Mouse (Mus musculus): ENCODE measurements at regions not wholly inside any gene's neighbourhood (a gene's known extent, or its start where the extent isn't known, plus 50 kb on each side); places are given as distances from the start of the nearest gene placed in this dataset.

DNA sequence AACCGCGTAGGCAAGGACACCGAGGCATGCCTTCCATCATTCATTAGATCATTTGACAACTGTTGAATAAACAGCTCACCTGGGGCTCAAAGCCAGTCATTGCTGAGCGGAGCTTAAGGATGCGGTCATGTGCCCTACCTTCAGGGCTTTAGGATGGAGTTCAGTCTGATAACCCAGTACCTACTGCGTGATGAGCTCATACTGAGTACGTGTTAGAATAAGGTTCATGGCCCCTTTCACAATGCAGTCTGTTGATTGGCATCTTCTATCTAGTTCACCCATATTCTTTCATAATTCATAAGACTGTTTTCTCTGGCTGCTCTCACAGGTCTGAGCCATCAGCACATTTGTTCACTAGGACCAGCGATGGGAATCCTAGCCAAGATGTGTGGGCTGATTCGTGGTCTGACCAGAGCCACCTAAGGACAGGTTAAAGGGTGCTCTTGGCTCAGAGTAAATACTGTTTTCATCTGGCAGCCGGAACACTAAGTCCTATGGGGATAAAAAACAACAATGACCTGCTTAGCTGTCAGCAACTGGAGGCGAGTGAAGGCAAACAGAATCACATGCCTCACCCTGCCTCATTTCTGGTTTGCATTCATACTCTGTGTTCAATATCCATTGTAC lies 71.4 kb upstream of the Elovl5 start:
- H3K4me3 ChIP-seq (ENCODE audit: low read depth, low read length) = no peak overlapping the region
- no peaks in the 10 kb centered on the region for H3K27me3 ChIP-seq (ENCODE audit: control insufficient read depth, insufficient read depth, low read length)
- WGBS = 71% methylated on average over 11 of the region's 11 CpGs
- no peaks in the 10 kb centered on the region for H3K9me3 ChIP-seq (ENCODE audit: control insufficient read depth, low read length)
- H3K27ac ChIP-seq (replicated peaks) = no peak overlapping the region
- no peaks in the 10 kb centered on the region for H3K36me3 ChIP-seq (ENCODE audit: control insufficient read depth, insufficient read depth, low read length)
- ATAC-seq (ENCODE audit: low FRiP score, low TSS enrichment) (no peak), DNase-seq (ENCODE audit: low spot score) (no peak)
- H3K9ac ChIP-seq (ENCODE audit: low read length) = no peak overlapping the region
- H3K4me1 ChIP-seq (replicated peaks; ENCODE audit: control insufficient read depth, insufficient read depth) = no peaks in the 10 kb centered on the region
- TF ChIP-seq EP300 (optimal IDR thresholded peaks at IDR 0.05) (no peak), CTCF (IDR thresholded peaks at IDR 0.05; ENCODE audit: low read depth) (no peak)
- no peak overlapping the region for H3K4me2 ChIP-seq (replicated peaks; ENCODE audit: low read depth)

DNA sequence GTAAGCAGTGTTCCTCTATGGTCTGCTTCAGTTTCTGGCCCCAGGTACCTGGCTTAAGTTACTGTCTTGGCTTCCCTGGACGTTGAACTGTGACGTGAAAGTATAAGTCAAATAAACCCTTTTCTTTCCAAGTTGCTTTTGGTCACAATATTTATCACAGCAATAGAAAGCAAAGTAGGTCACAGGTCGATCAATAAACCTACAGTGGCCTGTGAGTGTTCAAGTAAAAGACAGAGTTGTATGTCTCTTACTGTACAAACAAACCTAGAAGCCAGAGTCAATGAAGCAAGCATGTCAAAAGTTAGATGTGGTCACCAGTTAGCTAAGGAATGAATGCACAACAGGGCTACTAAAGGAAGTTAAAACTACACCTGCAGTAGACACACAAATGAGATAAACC lies 68.6 kb upstream of the Elovl5 start:
- H3K27ac ChIP-seq (replicated peaks) = no peak overlapping the region
- TF ChIP-seq EP300 (optimal IDR thresholded peaks at IDR 0.05) = no peak
- TF ChIP-seq CTCF (IDR thresholded peaks at IDR 0.05; ENCODE audit: low read depth) = no peak
- 68% methylated on average over 3 of the region's 3 CpGs for WGBS
- no peak overlapping the region for H3K9ac ChIP-seq (ENCODE audit: low read length)
- no peaks in the 10 kb centered on the region for H3K9me3 ChIP-seq (ENCODE audit: control insufficient read depth, low read length)
- ATAC-seq (ENCODE audit: low FRiP score, low TSS enrichment) = peak; percentile 51; the same call in 1 of the 2 replicates
- no peaks in the 10 kb centered on the region for H3K4me1 ChIP-seq (replicated peaks; ENCODE audit: control insufficient read depth, insufficient read depth)
- no peak for DNase-seq (ENCODE audit: low spot score)
- no peaks in the 10 kb centered on the region for H3K27me3 ChIP-seq (ENCODE audit: control insufficient read depth, insufficient read depth, low read length)
- H3K36me3 ChIP-seq (ENCODE audit: control insufficient read depth, insufficient read depth, low read length) = no peaks in the 10 kb centered on the region
- H3K4me3 ChIP-seq (ENCODE audit: low read depth, low read length) = no peak overlapping the region
- H3K4me2 ChIP-seq (replicated peaks; ENCODE audit: low read depth) = no peak overlapping the region

DNA sequence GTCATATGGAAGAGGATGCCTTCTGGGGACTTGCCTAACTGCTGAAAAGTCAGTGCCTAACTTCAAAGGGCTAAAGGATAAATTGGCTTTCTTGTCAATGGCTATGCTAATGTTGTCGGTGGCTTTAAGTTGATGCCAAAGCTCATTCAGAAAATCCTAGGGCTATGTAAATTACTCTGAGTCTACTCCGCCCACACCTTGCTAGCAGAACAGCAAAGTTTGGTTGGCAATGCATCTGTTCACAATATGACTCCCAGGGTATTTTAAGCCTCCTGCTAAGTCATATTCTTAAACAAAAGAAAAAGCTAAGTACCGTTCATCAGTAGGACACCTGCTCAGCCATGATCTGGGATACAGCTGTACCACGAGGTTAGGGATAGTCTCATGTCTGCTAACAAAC lies 67.8 kb upstream of the Elovl5 start:
- H3K9ac ChIP-seq (ENCODE audit: low read length) = no peak overlapping the region
- no peak overlapping the region for H3K4me3 ChIP-seq (ENCODE audit: low read depth, low read length)
- DNase-seq (ENCODE audit: low spot score) (no peak), ATAC-seq (ENCODE audit: low FRiP score, low TSS enrichment) (no peak)
- TF ChIP-seq CTCF (IDR thresholded peaks at IDR 0.05; ENCODE audit: low read depth) (no peak), EP300 (optimal IDR thresholded peaks at IDR 0.05) (no peak)
- no peaks in the 10 kb centered on the region for H3K9me3 ChIP-seq (ENCODE audit: control insufficient read depth, low read length)
- H3K4me1 ChIP-seq (replicated peaks; ENCODE audit: control insufficient read depth, insufficient read depth) = no peaks in the 10 kb centered on the region
- H3K27me3 ChIP-seq (ENCODE audit: control insufficient read depth, insufficient read depth, low read length) = no peaks in the 10 kb centered on the region
- 61% methylated on average over 4 of the region's 4 CpGs for WGBS
- H3K4me2 ChIP-seq (replicated peaks; ENCODE audit: low read depth) = no peak overlapping the region
- H3K36me3 ChIP-seq (ENCODE audit: control insufficient read depth, insufficient read depth, low read length) = no peaks in the 10 kb centered on the region
- no peak overlapping the region for H3K27ac ChIP-seq (replicated peaks)

DNA sequence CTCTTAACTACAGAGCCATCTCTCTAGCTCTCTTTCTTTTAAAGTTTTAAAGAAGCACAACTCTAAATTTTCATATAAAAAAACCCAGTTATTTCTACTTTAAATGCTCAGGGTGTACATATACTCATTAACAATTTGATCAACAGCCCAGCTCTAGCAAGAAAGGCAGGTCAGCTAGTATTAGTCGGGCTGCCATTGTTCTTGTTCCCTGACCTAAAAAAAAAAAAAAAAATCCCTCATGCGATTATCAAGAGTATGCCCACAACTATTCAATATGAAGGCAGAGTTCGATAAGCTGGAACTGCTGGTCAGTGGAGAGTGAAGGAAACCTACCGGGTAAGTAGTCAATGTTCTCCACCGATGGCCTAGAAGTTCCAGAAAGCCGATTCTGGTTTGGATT lies 65.8 kb upstream of the Elovl5 start:
- no peaks in the 10 kb centered on the region for H3K36me3 ChIP-seq (ENCODE audit: control insufficient read depth, insufficient read depth, low read length)
- H3K4me2 ChIP-seq (replicated peaks; ENCODE audit: low read depth) = no peak overlapping the region
- no peak overlapping the region for H3K9ac ChIP-seq (ENCODE audit: low read length)
- ATAC-seq (ENCODE audit: low FRiP score, low TSS enrichment) (no peak), DNase-seq (ENCODE audit: low spot score) (no peak)
- TF ChIP-seq CTCF (IDR thresholded peaks at IDR 0.05; ENCODE audit: low read depth) (no peak), EP300 (optimal IDR thresholded peaks at IDR 0.05) (no peak)
- H3K27me3 ChIP-seq (ENCODE audit: control insufficient read depth, insufficient read depth, low read length) = no peaks in the 10 kb centered on the region
- H3K4me1 ChIP-seq (replicated peaks; ENCODE audit: control insufficient read depth, insufficient read depth) = no peaks in the 10 kb centered on the region
- no peak overlapping the region for H3K4me3 ChIP-seq (ENCODE audit: low read depth, low read length)
- 64% methylated on average over 6 of the region's 6 CpGs for WGBS
- H3K27ac ChIP-seq (replicated peaks) = no peak overlapping the region
- H3K9me3 ChIP-seq (ENCODE audit: control insufficient read depth, low read length) = no peaks in the 10 kb centered on the region

DNA sequence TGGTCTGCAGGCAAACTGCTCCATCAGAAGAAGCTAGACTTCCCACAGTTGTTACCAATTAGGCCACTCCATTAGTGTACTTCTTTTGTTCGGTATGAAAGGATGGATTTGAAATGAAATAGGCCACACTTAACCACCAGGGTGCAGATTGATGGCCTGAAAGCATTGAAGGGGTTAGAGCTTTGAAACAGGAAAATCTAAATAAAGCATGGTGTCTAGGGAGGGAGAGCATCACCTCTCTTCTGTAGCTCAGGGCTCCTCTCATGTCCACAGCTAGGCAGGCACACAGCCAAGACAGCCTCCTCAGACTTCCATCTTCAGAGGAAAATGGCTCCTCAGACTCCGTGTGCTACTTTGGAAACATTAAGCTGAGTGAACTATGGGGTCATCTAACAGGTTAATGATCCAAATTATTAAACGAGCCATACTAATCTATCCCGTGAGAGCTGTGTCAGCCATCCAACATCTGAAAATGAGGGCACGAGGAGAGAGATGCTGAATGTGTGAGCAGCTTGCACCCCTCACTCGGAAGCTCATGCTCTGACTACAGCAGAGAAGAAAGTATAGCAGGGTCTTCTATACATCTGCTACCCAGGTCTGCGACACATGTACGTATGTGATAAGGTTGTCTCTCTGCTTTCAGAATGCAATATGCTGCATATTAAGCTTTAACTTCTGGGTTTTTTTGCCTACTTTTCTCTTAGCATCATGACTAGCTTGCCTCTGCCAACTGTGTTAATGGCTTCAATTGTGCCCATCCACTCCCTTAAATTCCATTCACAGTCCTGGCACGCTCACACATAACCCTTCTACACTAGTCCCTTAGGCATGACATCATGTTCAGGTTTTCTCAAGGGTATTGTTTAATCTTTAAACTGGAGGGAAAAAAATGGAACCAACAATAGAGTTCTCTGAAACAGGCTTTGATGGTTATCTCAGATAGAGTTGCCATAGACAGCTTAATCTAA lies 59.8 kb upstream of the Elovl5 start:
- TF ChIP-seq CTCF (IDR thresholded peaks at IDR 0.05; ENCODE audit: low read depth) = no peak
- TF ChIP-seq EP300 (optimal IDR thresholded peaks at IDR 0.05) = no peak
- no peak overlapping the region for H3K27ac ChIP-seq (replicated peaks)
- H3K9ac ChIP-seq (ENCODE audit: low read length) = no peak overlapping the region
- 74% methylated on average over 9 of the region's 9 CpGs for WGBS
- no peaks in the 10 kb centered on the region for H3K27me3 ChIP-seq (ENCODE audit: control insufficient read depth, insufficient read depth, low read length)
- no peak overlapping the region for H3K4me2 ChIP-seq (replicated peaks; ENCODE audit: low read depth)
- H3K4me3 ChIP-seq (ENCODE audit: low read depth, low read length) = no peak overlapping the region
- ATAC-seq (ENCODE audit: low FRiP score, low TSS enrichment) (no peak), DNase-seq (ENCODE audit: low spot score) (no peak)
- no peaks in the 10 kb centered on the region for H3K4me1 ChIP-seq (replicated peaks; ENCODE audit: control insufficient read depth, insufficient read depth)
- no peaks in the 10 kb centered on the region for H3K9me3 ChIP-seq (ENCODE audit: control insufficient read depth, low read length)
- no peaks in the 10 kb centered on the region for H3K36me3 ChIP-seq (ENCODE audit: control insufficient read depth, insufficient read depth, low read length)

Data from stomach, postnatal 0 days (tissue).